Mouse (Mus musculus) lung, embryonic 15.5 days (tissue): ENCODE data around the gene Omg. TPM values are rescaled to one million over a fixed set of nuclear protein-coding genes. Genes with fewer than 3 reads are reported as not detected.

ENCODE experiments used
- ATAC-seq: fragments of 200-750 bp; cut with Nextera tagmentation; 2 replicates; pipeline ENCODE4 v1.8.0; 2017; ENCODE audit warnings: moderate number of reproducible peaks, borderline replicate concordance; ENCODE audit not compliant: low FRiP score, low TSS enrichment; ENCODE audit errors: extremely low read depth
- H3K27ac ChIP-seq: fragments of 300-500 bp; sonication (generic); 2 replicates; pipeline ENCODE4 v1.5.1; 2015; ENCODE audit warnings: moderate library complexity, mild to moderate bottlenecking, inconsistent platforms
- H3K27me3 ChIP-seq: fragments of 300-500 bp; sonication (generic); 2 replicates; pipeline ENCODE4 v1.6.1; 2015; ENCODE audit warnings: inconsistent platforms
- H3K36me3 ChIP-seq: fragments of 300-500 bp; sonication (generic); 2 replicates; pipeline ENCODE4 v1.6.1; 2015; ENCODE audit warnings: inconsistent platforms
- H3K4me1 ChIP-seq: fragments of 300-500 bp; sonication (generic); 2 replicates; pipeline ENCODE4 v1.6.1; 2015; ENCODE audit warnings: inconsistent platforms
- H3K4me2 ChIP-seq: fragments of 300-500 bp; sonication (generic); 2 replicates; pipeline ENCODE4 v1.6.1; 2015; ENCODE audit warnings: inconsistent platforms, mild to moderate bottlenecking, moderate library complexity
- H3K4me3 ChIP-seq: fragments of 300-500 bp; sonication (generic); 2 replicates; pipeline ENCODE4 v1.5.1; 2015; ENCODE audit warnings: mild to moderate bottlenecking, inconsistent platforms
- H3K9ac ChIP-seq: fragments of 300-500 bp; sonication (generic); 2 replicates; pipeline ENCODE4 v1.6.1; 2015; ENCODE audit warnings: inconsistent platforms
- H3K9me3 ChIP-seq: fragments of 300-500 bp; sonication (generic); 2 replicates; pipeline ENCODE4 v1.6.1; 2016; ENCODE audit warnings: inconsistent platforms
- WGBS: fragments of 180-500 bp; shearing (Covaris S2); methylation state at CpG from one replicate; pipeline ENCODE4 v1.1.7; 2015; 5-methylcytosine and 5-hydroxymethylcytosine counted together
- polyA plus RNA-seq: library from polyadenylated mRNA; unstranded; fragments of >200 nt; fragmentation: Nextera tagmentation; extraction: Ambion mirVana; gene quantifications from 2 replicates; pipeline ENCODE4 v1.2.1, GENCODE M21; 2015

Gene Omg
- polyA plus RNA-seq, 1 experiment from 2014 or later, result 0.24 TPM

GRCm38 (mm10) chr11:79527739-79528384 lies 24.0 kb upstream of the Omg start:
- H3K4me3 ChIP-seq, result no peak overlapping the region
- no peak overlapping the region for H3K9ac ChIP-seq
- ATAC-seq, result no peak
- WGBS, result 77% methylated on average over 5 of the region's 5 CpGs
- no peak overlapping the region for H3K4me2 ChIP-seq
- H3K9me3 ChIP-seq, result no peaks in the 10 kb centered on the region
- H3K27me3 ChIP-seq, result no peaks in the 10 kb centered on the region
- no peaks in the 10 kb centered on the region for H3K4me1 ChIP-seq
- H3K27ac ChIP-seq, result no peak overlapping the region
- H3K36me3 ChIP-seq, result no peaks in the 10 kb centered on the region

GRCm38 (mm10) chr11:79527015-79527738 lies 23.3 kb upstream of the Omg start:
- Histone ChIP-seq H3K4me2 (no peak overlapping the region), H3K27ac (no peak overlapping the region), H3K36me3 (no peaks in the 10 kb centered on the region), H3K9me3 (no peaks in the 10 kb centered on the region), H3K27me3 (no peaks in the 10 kb centered on the region), H3K9ac (no peak overlapping the region), H3K4me3 (no peak overlapping the region), H3K4me1 (no peaks in the 10 kb centered on the region)
- no peak for ATAC-seq
- 69% methylated on average over 15 of the region's 15 CpGs for WGBS

- no peaks in the 10 kb centered on the region for H3K27me3 ChIP-seq
- no peak overlapping the region for H3K4me2 ChIP-seq
- no peaks in the 10 kb centered on the region for H3K9me3 ChIP-seq
- WGBS, result 88% methylated on average over 3 of the region's 3 CpGs
- no peaks in the 10 kb centered on the region for H3K36me3 ChIP-seq
- H3K27ac ChIP-seq, result no peak overlapping the region
- no peaks in the 10 kb centered on the region for H3K4me1 ChIP-seq
- no peak overlapping the region for H3K4me3 ChIP-seq
- ATAC-seq, result no peak
- H3K9ac ChIP-seq, result no peak overlapping the region
These were observed 22.7 kb upstream of the Omg start for GRCm38 (mm10) chr11:79526549-79526948.

GRCm38 (mm10) chr11:79524310-79524575 lies 20.4 kb upstream of the Omg start:
- no peak overlapping the region for H3K4me3 ChIP-seq
- no peak overlapping the region for H3K27ac ChIP-seq
- no peak overlapping the region for H3K9ac ChIP-seq
- no peaks in the 10 kb centered on the region for H3K4me1 ChIP-seq
- H3K36me3 ChIP-seq, result no peaks in the 10 kb centered on the region
- no peaks in the 10 kb centered on the region for H3K27me3 ChIP-seq
- ATAC-seq, result no peak
- H3K9me3 ChIP-seq, result no peaks in the 10 kb centered on the region
- H3K4me2 ChIP-seq, result no peak overlapping the region
- 85% methylated on average over 1 of the region's 1 CpGs for WGBS

- no peak within 1 kb of the TSS for H3K9ac ChIP-seq
- H3K27ac ChIP-seq, result no peak within 1 kb of the TSS
- no peaks in the 10 kb centered on the region for H3K4me1 ChIP-seq
- WGBS, result 69% methylated on average over 10 of the region's 10 CpGs
- no peak for ATAC-seq
- no peaks in the 10 kb centered on the region for H3K9me3 ChIP-seq
- no peaks in the 10 kb centered on the region for H3K36me3 ChIP-seq
- H3K4me2 ChIP-seq, result no peak within 1 kb of the TSS
- H3K4me3 ChIP-seq, result no peak within 1 kb of the TSS
- no peaks in the 10 kb centered on the region for H3K27me3 ChIP-seq
These were observed 19.9 kb upstream of the Omg start, which contains the start of gene Evi2b for GRCm38 (mm10) chr11:79523560-79524309. Gene Evi2b (minus strand): TSS chr11:79523762.

- no peak for ATAC-seq
- Histone ChIP-seq H3K9ac (no peak overlapping the region), H3K4me1 (no peaks in the 10 kb centered on the region), H3K27ac (no peak overlapping the region), H3K9me3 (no peaks in the 10 kb centered on the region), H3K36me3 (no peaks in the 10 kb centered on the region), H3K4me3 (no peak overlapping the region), H3K27me3 (no peaks in the 10 kb centered on the region), H3K4me2 (no peak overlapping the region)
- 63% methylated on average over 1 of the region's 1 CpGs for WGBS
These were observed 19.1 kb upstream of the Omg start for GRCm38 (mm10) chr11:79522944-79523343.

- Histone ChIP-seq H3K27ac (no peak overlapping the region), H3K4me1 (no peaks in the 10 kb centered on the region), H3K36me3 (no peaks in the 10 kb centered on the region), H3K4me2 (no peak overlapping the region), H3K4me3 (no peak overlapping the region), H3K9me3 (no peaks in the 10 kb centered on the region), H3K9ac (no peak overlapping the region), H3K27me3 (no peaks in the 10 kb centered on the region)
- no peak for ATAC-seq
These were observed 18.0 kb upstream of the Omg start for GRCm38 (mm10) chr11:79521930-79522329.

GRCm38 (mm10) chr11:79520772-79521171 lies 16.9 kb upstream of the Omg start:
- H3K27me3 ChIP-seq, result no peaks in the 10 kb centered on the region
- H3K4me1 ChIP-seq, result no peaks in the 10 kb centered on the region
- no peak for ATAC-seq
- no peak overlapping the region for H3K27ac ChIP-seq
- H3K4me3 ChIP-seq, result no peak overlapping the region
- H3K36me3 ChIP-seq, result no peaks in the 10 kb centered on the region
- H3K9me3 ChIP-seq, result no peaks in the 10 kb centered on the region
- H3K9ac ChIP-seq, result no peak overlapping the region
- H3K4me2 ChIP-seq, result no peak overlapping the region

GRCm38 (mm10) chr11:79519878-79520291 lies 16.0 kb upstream of the Omg start:
- H3K36me3 ChIP-seq, result no peaks in the 10 kb centered on the region
- no peaks in the 10 kb centered on the region for H3K9me3 ChIP-seq
- no peak overlapping the region for H3K4me3 ChIP-seq
- ATAC-seq, result no peak
- 75% methylated on average over 1 of the region's 1 CpGs for WGBS
- H3K27ac ChIP-seq, result no peak overlapping the region
- no peak overlapping the region for H3K9ac ChIP-seq
- no peaks in the 10 kb centered on the region for H3K27me3 ChIP-seq
- H3K4me2 ChIP-seq, result no peak overlapping the region
- H3K4me1 ChIP-seq, result 0 out of 2 replicates have a peak, but pooled peaks cover 7% of the 10 kb centered on the region

- no peak for ATAC-seq
- 0 out of 2 replicates have a peak, but pooled peaks cover 7% of the 10 kb centered on the region for H3K4me1 ChIP-seq
- no peak overlapping the region for H3K9ac ChIP-seq
- H3K4me3 ChIP-seq, result no peak overlapping the region
- 72% methylated on average over 6 of the region's 6 CpGs for WGBS
- H3K9me3 ChIP-seq, result no peaks in the 10 kb centered on the region
- no peaks in the 10 kb centered on the region for H3K36me3 ChIP-seq
- no peak overlapping the region for H3K4me2 ChIP-seq
- H3K27me3 ChIP-seq, result no peaks in the 10 kb centered on the region
- H3K27ac ChIP-seq, result no peak overlapping the region
These were observed 15.4 kb upstream of the Omg start for GRCm38 (mm10) chr11:79519299-79519698.

- Histone ChIP-seq H3K36me3 (no peaks in the 10 kb centered on the region), H3K9ac (no peak overlapping the region), H3K4me3 (no peak overlapping the region), H3K27me3 (no peaks in the 10 kb centered on the region), H3K4me2 (no peak overlapping the region), H3K27ac (no peak overlapping the region), H3K4me1 (0 out of 2 replicates have a peak, but pooled peaks cover 7% of the 10 kb centered on the region), H3K9me3 (no peaks in the 10 kb centered on the region)
- 98% methylated on average over 2 of the region's 2 CpGs for WGBS
- no peak for ATAC-seq
These were observed 11.9 kb upstream of the Omg start for GRCm38 (mm10) chr11:79515798-79516197.

- WGBS, result 55% methylated on average over 6 of the region's 6 CpGs
- no peak overlapping the region for H3K27ac ChIP-seq
These were observed 11.4 kb upstream of the Omg start for GRCm38 (mm10) chr11:79515331-79515730.

More at GRCm38 (mm10) chr11:79515331-79515730, 11.4 kb upstream of the Omg start:
- ATAC-seq, result no peak
- no peak overlapping the region for H3K4me3 ChIP-seq
- no peaks in the 10 kb centered on the region for H3K36me3 ChIP-seq
- no peak overlapping the region for H3K4me2 ChIP-seq
- 0 out of 2 replicates have a peak, but pooled peaks cover 7% of the 10 kb centered on the region for H3K4me1 ChIP-seq
- no peaks in the 10 kb centered on the region for H3K9me3 ChIP-seq
- no peak overlapping the region for H3K9ac ChIP-seq
- H3K27me3 ChIP-seq, result no peaks in the 10 kb centered on the region
